Mouse (Mus musculus) heart, postnatal 0 days (tissue): Measurements from ENCODE around the gene Prkcb.

Experiments
- CTCF ChIP-seq: IDR thresholded peaks from 2 replicates; pipeline ENCODE4 v1.5.1; 2016; ENCODE audit warnings: antibody characterized with exemption, control low read depth, low read depth
- EP300 ChIP-seq: IDR thresholded peaks from 2 replicates; pipeline ENCODE4 v1.6.1; 2016; ENCODE audit warnings: antibody characterized with exemption, low read depth

DNA sequence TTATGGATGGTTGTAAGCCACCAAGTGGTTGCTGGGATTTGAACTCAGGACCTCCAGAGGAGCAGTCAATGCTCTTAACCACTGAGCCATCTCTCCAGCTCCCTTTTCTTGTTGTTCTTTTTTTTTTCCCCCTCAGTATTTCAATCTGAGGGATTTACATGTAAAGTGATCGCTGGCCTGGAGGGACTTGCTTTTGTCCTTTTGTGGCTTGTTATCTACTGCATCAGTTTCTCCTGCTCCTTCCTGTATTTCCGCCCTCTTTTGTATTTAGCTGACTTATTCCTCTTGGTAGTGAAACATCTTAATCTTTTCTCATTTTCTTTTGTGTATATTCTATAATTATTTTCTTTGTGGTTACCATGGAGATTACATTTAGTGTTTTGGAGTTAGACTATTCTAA, 8.2 kb upstream of the Prkcb start:
- TF ChIP-seq EP300 (no peak), CTCF (no peak)
